Mouse (Mus musculus) liver, adult 2 months (tissue): ENCODE measurements around the gene Sub1.

ENCODE experiments used
- CTCF ChIP-seq: fragments of 200-500 bp; IDR thresholded peaks from 2 replicates; pipeline ENCODE4 v1.5.1; 2011; ENCODE audit warnings: low read depth, low read length, control low read depth
- POLR2A ChIP-seq: fragments of 200-500 bp; IDR thresholded peaks from 2 replicates; pipeline ENCODE4 v1.6.1; 2011; ENCODE audit warnings: low read length, control low read depth; ENCODE audit not compliant: insufficient read depth; ENCODE audit errors: extremely low read depth

GRCm38 (mm10) chr15:12037866-12038625 is 41.3 kb upstream of the Sub1 start:
- TF ChIP-seq CTCF (no peak), POLR2A (no peak)
